Mouse (Mus musculus) liver, adult 2 months (tissue): ENCODE results near the gene Plch1.

Source experiments
- CTCF ChIP-seq: fragments of 200-500 bp; IDR thresholded peaks from 2 replicates; pipeline ENCODE4 v1.5.1; 2011; ENCODE audit warnings: low read depth, low read length, control low read depth
- POLR2A ChIP-seq: fragments of 200-500 bp; IDR thresholded peaks from 2 replicates; pipeline ENCODE4 v1.6.1; 2011; ENCODE audit warnings: low read length, control low read depth; ENCODE audit not compliant: insufficient read depth; ENCODE audit errors: extremely low read depth

- TF ChIP-seq CTCF (no peak), POLR2A (no peak)
Measured at GRCm38 (mm10) chr3:63786805-63787365, 112.4 kb downstream of the Plch1 start.
